Mouse (Mus musculus) liver, embryonic 14.5 days (tissue): ENCODE measurements around the gene Kdm5b. TPM values are rescaled to one million over a fixed set of nuclear protein-coding genes. Genes with fewer than 3 reads are reported as not detected.

Experiments
- ATAC-seq: fragments of 200-750 bp; cut with Nextera tagmentation; 2 replicates; pipeline ENCODE4 v1.8.0; 2017; ENCODE audit warnings: moderate number of reproducible peaks, mild to moderate bottlenecking, moderate library complexity; ENCODE audit not compliant: insufficient read depth
- DNase-seq, 3 experiments: peaks; one replicate each; pipeline ENCODE4 v3.0.0-alpha.2; 2012 to 2013; ENCODE audit warnings: low read depth in 3 of 3, low spot score in 3 of 3
- H3K27ac ChIP-seq: fragments of 300-500 bp; sonication (generic); 2 replicates; pipeline ENCODE4 v1.5.1; 2014; ENCODE audit warnings: moderate library complexity, mild to moderate bottlenecking, control low read depth, inconsistent platforms
- H3K27me3 ChIP-seq: fragments of 300-500 bp; sonication (generic); 2 replicates; pipeline ENCODE4 v1.6.1; 2014; ENCODE audit warnings: mild to moderate bottlenecking, low read length, moderate library complexity; ENCODE audit not compliant: control insufficient read depth, insufficient read depth
- H3K36me3 ChIP-seq: fragments of 300-500 bp; sonication (generic); replicated peaks from 2 replicates; pipeline ENCODE4 v1.6.1; 2014; ENCODE audit warnings: low read depth; ENCODE audit not compliant: control insufficient read depth, insufficient read depth
- H3K4me1 ChIP-seq, 2 experiments: fragments of 200-500 bp in 1 of 2; fragments of 300-500 bp in 1 of 2; sonication (generic) in 1 of 2; replicated peaks; 2 replicates each; pipeline ENCODE4 v1.6.1; 2012 to 2014; ENCODE audit warnings: antibody characterized with exemption in 1 of 2, inconsistent platforms in 1 of 2, low read length in 1 of 2; ENCODE audit not compliant: control insufficient read depth in 2 of 2, insufficient read depth in 2 of 2
- H3K4me2 ChIP-seq: fragments of 300-500 bp; sonication (generic); 2 replicates; pipeline ENCODE4 v1.6.1; 2014; ENCODE audit warnings: low read depth, mild to moderate bottlenecking, control low read depth, moderate library complexity
- H3K4me3 ChIP-seq, 2 experiments: fragments of 200-500 bp in 1 of 2; fragments of 300-500 bp in 1 of 2; sonication (generic) in 1 of 2; 2 replicates each; pipeline ENCODE4 v1.5.1; 2012 to 2014; ENCODE audit warnings: low read depth in 2 of 2, low read length in 2 of 2, mild to moderate bottlenecking in 2 of 2, control low read depth in 1 of 2, inconsistent platforms in 1 of 2, moderate library complexity in 1 of 2; ENCODE audit not compliant: insufficient read depth in 1 of 2
- H3K9ac ChIP-seq: fragments of 300-500 bp; sonication (generic); replicated peaks from 2 replicates; pipeline ENCODE4 v1.6.1; 2014; ENCODE audit warnings: mild to moderate bottlenecking, control low read depth, moderate library complexity
- H3K9me3 ChIP-seq: fragments of 300-500 bp; sonication (generic); 2 replicates; pipeline ENCODE4 v1.6.1; 2016; ENCODE audit warnings: low read length, mixed read lengths; ENCODE audit not compliant: control insufficient read depth
- CTCF ChIP-seq: IDR thresholded peaks from 2 replicates; pipeline ENCODE4 v1.5.1; 2016; ENCODE audit warnings: antibody characterized with exemption, low read depth, control low read depth
- EP300 ChIP-seq: IDR thresholded peaks from 2 replicates; pipeline ENCODE4 v1.6.1; 2016; ENCODE audit warnings: antibody characterized with exemption, low read depth
- WGBS: fragments of 180-500 bp; shearing (Covaris S2); extraction: QIAGEN DNeasy Blood & Tissue Kit; methylation state at CpG from one replicate; pipeline ENCODE4 v1.1.7; 2014; ENCODE audit not compliant: insufficient replicate concordance; 5-methylcytosine and 5-hydroxymethylcytosine counted together
- polyA plus RNA-seq, 2 experiments: library from polyadenylated mRNA; depleted of rRNA in 1 of 2; stranded (reverse) in 1 of 2; unstranded in 1 of 2; fragments of >200 nt; fragmentation: Nextera tagmentation in 1 of 2; extraction: Ambion mirVana in 1 of 2; gene quantifications; 2 replicates each; pipeline versions ENCODE4 v1.2.1 to v1.2.3; 2012 to 2014

The Kdm5b gene
- polyA plus RNA-seq, 2 experiments = 1.8 to 4.2 TPM

DNA sequence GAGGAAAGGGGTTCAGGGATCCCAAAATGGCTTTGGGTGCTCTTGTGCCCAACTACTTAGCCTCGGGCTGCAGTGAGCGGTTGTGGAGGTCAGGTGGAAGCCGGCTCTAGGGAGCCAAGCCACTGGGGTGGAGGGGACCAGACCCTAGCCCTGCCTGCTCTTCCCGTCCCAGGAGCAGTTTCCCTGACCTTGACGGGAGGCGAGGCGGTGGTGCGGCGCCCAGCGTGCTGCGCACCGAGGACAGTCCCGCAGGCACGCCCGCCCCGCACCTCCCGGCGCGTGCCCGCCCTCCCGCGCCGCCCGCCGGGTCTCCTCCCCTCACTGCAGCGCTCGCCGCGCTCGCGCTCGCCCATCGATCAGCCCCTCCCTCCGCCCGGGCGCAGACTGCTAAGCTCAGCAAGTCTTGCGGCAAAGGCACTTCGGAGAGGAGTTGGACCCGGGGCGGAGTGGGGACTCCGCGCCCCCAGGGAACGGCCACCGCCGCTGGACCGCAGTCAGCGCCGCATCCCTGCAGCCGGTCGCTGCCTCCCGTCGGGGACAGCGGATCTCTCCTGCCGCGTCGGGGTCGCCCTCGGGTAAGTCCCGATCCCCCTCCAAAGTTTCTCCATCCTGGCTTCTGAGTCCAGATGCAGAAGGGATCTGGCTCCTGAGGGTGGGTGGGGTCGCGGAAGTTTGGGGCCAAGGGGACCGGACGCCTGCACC is 86.4 kb downstream of the Kdm5b start, which contains the start of gene Syt2:
TSS of gene Syt2 (plus strand) at position 417 of the 702 bp plus-strand sequence.
- ATAC-seq (no peak), DNase-seq (no peak)
- peak within 1 kb of the TSS in 1 of 2 experiments; percentile 37; a peak in 2 of 4 replicates for H3K4me3 ChIP-seq
- no peaks in the 10 kb centered on the region for H3K4me1 ChIP-seq
- peak within 1 kb of the TSS; percentile 58 for H3K4me2 ChIP-seq
- no peaks in the 10 kb centered on the region for H3K36me3 ChIP-seq
- H3K27ac ChIP-seq = no peak within 1 kb of the TSS
- TF ChIP-seq EP300 (no peak), CTCF (no peak)
- under 1% methylated on average over 59 of the region's 63 CpGs for WGBS
- no peak within 1 kb of the TSS for H3K9ac ChIP-seq
- H3K27me3 ChIP-seq = peaks cover 69% of the 10 kb centered on the region
- no peaks in the 10 kb centered on the region for H3K9me3 ChIP-seq

DNA sequence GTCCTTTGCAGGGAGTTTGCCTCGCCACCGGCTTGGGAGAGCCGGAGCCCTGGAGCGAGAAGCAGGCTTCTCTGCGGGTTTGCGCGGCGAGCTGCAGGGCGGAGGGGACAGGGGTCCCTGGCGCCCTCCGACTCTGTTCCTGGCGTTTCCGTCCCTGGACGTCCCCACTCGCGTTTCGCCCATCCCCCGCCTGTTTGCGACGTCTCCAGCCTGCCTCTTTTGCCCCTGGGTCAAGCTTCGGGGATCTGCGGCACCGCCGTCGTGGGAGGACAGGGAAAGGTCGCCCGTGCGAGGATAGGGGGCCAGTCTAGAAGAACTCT is 87.0 kb downstream of the Kdm5b start:
- no peak for ATAC-seq
- TF ChIP-seq CTCF (no peak), EP300 (no peak)
- DNase-seq = no peak
- H3K9me3 ChIP-seq = no peaks in the 10 kb centered on the region
- no peak overlapping the region for H3K27ac ChIP-seq
- peak overlapping the region in 1 of 2 experiments; percentile 37; a peak in 2 of 4 replicates for H3K4me3 ChIP-seq
- no peaks in the 10 kb centered on the region for H3K4me1 ChIP-seq
- peaks cover 67% of the 10 kb centered on the region for H3K27me3 ChIP-seq
- no peak overlapping the region for H3K9ac ChIP-seq
- under 1% methylated on average over 28 of the region's 28 CpGs for WGBS
- no peaks in the 10 kb centered on the region for H3K36me3 ChIP-seq
- peak overlapping the region; percentile 58 for H3K4me2 ChIP-seq

DNA sequence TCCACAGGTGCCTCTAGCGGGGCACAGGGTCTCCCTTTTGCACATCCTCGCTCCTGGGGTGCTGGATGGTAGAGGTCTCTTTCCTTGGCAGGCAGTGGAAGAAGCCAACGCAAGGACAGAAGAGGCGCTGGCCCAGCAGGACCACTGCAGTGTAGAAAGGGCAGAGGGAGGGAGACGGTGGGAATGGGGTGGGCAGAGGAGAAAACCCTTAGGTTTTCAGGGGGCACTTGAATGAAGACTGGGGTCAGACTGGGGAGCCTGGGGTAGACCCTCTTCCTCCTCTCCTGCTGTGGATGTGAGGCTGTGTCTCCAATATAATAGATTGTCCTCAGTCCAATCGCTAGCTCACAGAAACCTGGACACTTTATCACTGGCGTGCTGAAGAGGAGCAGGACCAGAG is 87.6 kb downstream of the Kdm5b start:
- Histone ChIP-seq H3K27me3 (peaks cover 63% of the 10 kb centered on the region), H3K9me3 (no peaks in the 10 kb centered on the region), H3K9ac (no peak overlapping the region), H3K4me2 (no peak overlapping the region), H3K4me3 (no peak overlapping the region), H3K4me1 (no peaks in the 10 kb centered on the region), H3K36me3 (no peaks in the 10 kb centered on the region), H3K27ac (no peak overlapping the region)
- WGBS = 28% methylated on average over 7 of the region's 7 CpGs
- TF ChIP-seq CTCF = no peak
- TF ChIP-seq EP300 = no peak
- ATAC-seq = no peak
- DNase-seq = no peak

DNA sequence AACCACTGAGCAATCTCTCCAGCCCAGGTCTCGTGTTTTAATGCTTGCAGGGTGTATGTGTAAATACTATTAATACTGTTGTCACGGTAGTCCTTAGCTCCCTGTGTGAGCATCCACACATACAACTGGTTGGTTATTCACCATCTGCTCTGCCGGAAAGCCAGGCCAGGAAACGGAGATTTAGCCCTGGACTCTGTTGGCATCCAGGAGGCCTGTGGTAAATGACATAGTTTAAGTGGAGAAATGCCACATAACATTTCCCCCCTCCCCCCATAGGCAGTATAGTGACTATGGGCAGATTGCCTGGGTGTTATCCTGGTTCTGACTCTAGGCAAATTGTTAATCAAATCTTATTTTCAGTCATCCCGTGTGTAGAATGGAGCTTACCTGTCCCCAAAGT is 90.8 kb downstream of the Kdm5b start:
- Histone ChIP-seq H3K4me1 (no peaks in the 10 kb centered on the region), H3K9me3 (no peaks in the 10 kb centered on the region), H3K36me3 (no peaks in the 10 kb centered on the region), H3K27ac (no peak overlapping the region), H3K27me3 (peaks cover 37% of the 10 kb centered on the region), H3K9ac (no peak overlapping the region), H3K4me3 (no peak overlapping the region), H3K4me2 (no peak overlapping the region)
- DNase-seq (no peak), ATAC-seq (no peak)
- TF ChIP-seq CTCF (no peak), EP300 (no peak)
- WGBS = 62% methylated on average over 5 of the region's 5 CpGs

DNA sequence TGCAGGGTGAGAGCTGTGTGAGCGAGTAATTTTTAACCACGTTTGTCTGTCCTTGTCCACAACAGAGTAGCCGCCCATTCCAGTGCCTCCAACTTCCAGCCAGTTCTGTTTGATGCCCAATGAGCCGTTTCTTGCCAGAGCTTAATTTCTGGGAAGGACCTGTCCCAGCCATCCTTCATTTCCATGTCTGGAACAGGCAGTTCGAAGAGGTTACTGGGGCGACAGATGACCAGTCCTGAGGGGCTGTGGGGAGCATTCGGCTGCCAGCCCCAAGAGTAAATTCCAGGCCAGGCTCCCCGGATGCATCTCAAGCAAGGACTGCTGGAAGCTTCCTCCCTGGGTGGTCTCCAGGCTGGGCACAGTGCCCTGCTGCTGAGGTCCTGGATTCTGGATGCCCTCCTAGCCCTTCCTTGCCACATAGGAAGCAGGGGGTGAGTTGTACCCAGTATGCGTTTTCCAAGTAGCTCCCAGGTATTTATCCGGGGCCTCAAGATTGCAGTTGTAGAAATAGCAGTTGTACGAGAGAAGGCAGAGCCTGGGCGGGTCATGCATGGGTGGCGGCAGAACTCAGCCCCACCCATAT is 91.4 kb downstream of the Kdm5b start:
- H3K4me2 ChIP-seq = no peak overlapping the region
- DNase-seq (no peak), ATAC-seq (no peak)
- no peaks in the 10 kb centered on the region for H3K4me1 ChIP-seq
- no peak overlapping the region for H3K4me3 ChIP-seq
- no peaks in the 10 kb centered on the region for H3K9me3 ChIP-seq
- H3K27me3 ChIP-seq = peaks cover 31% of the 10 kb centered on the region
- no peaks in the 10 kb centered on the region for H3K36me3 ChIP-seq
- no peak overlapping the region for H3K27ac ChIP-seq
- TF ChIP-seq CTCF (no peak), EP300 (no peak)
- WGBS = 49% methylated on average over 13 of the region's 13 CpGs
- no peak overlapping the region for H3K9ac ChIP-seq
